Mouse (Mus musculus) liver, postnatal 0 days (tissue): ENCODE measurements at regions not wholly inside any gene's neighbourhood (a gene's known extent, or its start where the extent isn't known, plus 50 kb on each side); places are given as distances from the start of the nearest gene placed in this dataset.

Experiments used
- CTCF ChIP-seq: sonication (generic); IDR thresholded peaks from 2 replicates; pipeline ENCODE4 v1.5.1; 2016; ENCODE audit warnings: antibody characterized with exemption, low read depth
- EP300 ChIP-seq: IDR thresholded peaks from 2 replicates; pipeline ENCODE4 v1.6.1; 2016; ENCODE audit warnings: antibody characterized with exemption, low read depth, mild to moderate bottlenecking

DNA sequence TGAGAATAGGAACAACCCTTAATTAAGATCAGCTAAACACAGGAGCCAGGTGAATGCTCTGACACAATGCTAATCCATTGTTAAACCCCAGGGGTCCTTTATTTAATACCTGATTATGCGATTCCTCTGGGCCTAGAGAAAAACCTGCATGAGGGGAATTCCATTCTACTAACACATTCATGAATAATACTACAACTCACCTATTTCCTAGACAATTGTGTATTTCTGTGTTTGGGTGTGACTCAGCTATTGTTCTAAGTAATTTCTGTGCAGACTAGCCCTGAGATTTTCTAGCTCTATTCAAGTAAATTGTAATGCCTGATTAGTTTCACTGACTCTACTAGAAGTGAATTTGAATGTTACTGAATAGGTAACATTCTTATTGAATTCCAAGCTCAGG, 2176.5 kb downstream of the Gm37988 start:
- TF ChIP-seq EP300, result no peak
- TF ChIP-seq CTCF, result no peak
